Mouse (Mus musculus) lung, adult 10 weeks (tissue): ENCODE measurements around the gene AC124108.1. TPM values are rescaled to one million over a fixed set of nuclear protein-coding genes. Genes with fewer than 3 reads are reported as not detected.

Experiments
- polyA plus RNA-seq: library from polyadenylated mRNA; stranded (reverse); fragments of 350-450 nt; fragmentation: Illumina TruSeq; extraction: RNeasy Lipid Tissue Mini Kit (QIAGEN cat#74804); gene quantifications from one replicate; pipeline ENCODE4 v1.2.3, GENCODE M21; 2014; ENCODE audit warnings: low read depth, low replicate concordance; ENCODE audit not compliant: insufficient read depth

The AC124108.1 gene
- polyA plus RNA-seq, result not detected

GRCm38 (mm10) chr1:132191093-132191785 lies at the start of gene AC124108.1, which contains the start of gene Lemd1:
Gene AC124108.1 (plus strand): TSS chr1:132191457.
Gene Lemd1 (plus strand): TSS chr1:132191431.

DNA sequence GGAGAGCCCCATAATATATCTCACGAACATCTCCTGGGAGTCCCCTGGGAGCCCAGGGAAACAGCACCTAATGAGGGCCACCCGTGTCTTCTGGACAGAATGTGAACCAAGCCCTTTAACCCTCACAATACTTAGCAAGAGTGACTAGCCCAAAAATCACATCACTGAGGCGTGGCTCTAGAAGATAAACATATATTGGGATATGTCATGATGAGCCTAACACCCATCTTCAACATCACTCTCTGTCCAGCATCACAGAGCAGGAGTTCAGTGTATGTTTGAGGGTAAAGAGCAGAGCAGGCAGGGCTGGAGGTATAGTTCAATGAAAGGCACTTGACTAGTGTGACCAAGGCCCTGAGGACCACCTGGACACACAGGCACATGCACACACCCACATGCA lies 38.4 kb downstream of the AC124108.1 start, which contains the start of gene Gm10188:
Gene Gm10188, minus strand, starts transcription at position 101 of the 400 bp plus-strand sequence.

Other genes starting within 250 kb of the AC124108.1 start
- gene Slc45a3, start 228.5 kb upstream of the AC124108.1 start, polyA plus RNA-seq, result 4.3 TPM
- gene Elk4, start 183.8 kb upstream of the AC124108.1 start, polyA plus RNA-seq, result 41.2 TPM
- gene Mfsd4a, start 123.4 kb upstream of the AC124108.1 start, polyA plus RNA-seq, result 1.6 TPM
- 6.4 TPM for gene Cdk18, start 51.8 kb upstream of the AC124108.1 start, polyA plus RNA-seq
- not detected for gene Lemd1, start within 50 bp of the AC124108.1 start, polyA plus RNA-seq
- not detected for gene Gm10188, start 38.3 kb downstream of the AC124108.1 start, polyA plus RNA-seq
- 2.8 TPM for gene Klhdc8a, start 107.2 kb downstream of the AC124108.1 start, polyA plus RNA-seq
- gene Nuak2, start 124.7 kb downstream of the AC124108.1 start, polyA plus RNA-seq, result 5.9 TPM
- 78.9 TPM for gene Tmcc2, start 199.8 kb downstream of the AC124108.1 start, polyA plus RNA-seq
- 7.9 TPM for gene Dstyk, start 226.1 kb downstream of the AC124108.1 start, polyA plus RNA-seq